Mouse (Mus musculus): ENCODE data around the gene Ssr3. TPM values are rescaled to one million over a fixed set of nuclear protein-coding genes. Genes with fewer than 3 reads are reported as not detected.

Gene Ssr3
- polyA plus RNA-seq, 1 experiment: 167 TPM

DNA sequence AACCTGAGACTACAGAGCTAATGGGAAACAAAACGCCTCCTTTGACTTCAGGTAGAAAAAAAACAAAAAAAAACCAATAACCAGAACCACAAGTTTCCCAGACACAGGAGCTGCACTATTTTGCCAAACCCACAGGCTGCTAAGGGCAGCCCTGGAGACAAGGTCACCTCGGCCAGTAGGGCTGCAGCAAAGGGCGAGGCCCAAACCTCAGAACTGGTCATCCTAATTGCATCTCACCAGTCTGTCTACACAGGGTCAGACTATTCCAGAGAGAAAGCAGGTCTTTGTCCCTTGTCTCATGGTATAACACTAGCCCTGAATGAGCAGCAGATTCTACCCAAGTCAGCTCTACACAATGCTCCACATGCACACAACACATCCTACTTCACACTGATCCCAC, 17.7 kb downstream of the Ssr3 start:
- DNase-seq (ENCODE audit: low read depth): no peak

DNA sequence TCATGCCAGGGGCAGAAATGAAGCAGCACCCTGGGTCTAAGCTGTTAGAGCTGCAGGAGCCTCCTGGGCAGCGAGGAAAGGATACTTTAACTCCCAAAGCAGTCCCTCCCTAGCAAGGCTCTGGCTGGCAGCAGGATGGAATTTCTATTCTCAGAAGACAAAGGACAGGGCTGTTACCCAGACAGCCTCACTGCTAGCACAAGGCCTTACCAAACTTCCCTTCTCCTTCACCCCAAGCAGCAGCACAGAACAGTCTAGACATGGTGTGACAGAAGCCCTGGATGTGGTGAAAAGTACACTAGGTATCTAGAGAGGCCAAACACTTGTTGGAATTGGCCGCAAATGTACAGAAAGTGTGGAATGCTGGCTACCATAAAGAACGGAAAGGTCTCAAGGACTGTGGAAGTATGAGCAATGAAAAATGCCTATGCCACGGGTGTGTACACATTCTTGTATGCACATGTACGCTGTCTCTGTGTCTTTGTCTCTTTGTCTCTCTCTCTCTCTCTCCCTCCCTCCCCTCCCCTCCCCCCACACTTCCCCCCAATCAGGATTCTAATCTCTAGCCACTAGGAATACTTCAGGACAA, 18.7 kb downstream of the Ssr3 start:
- DNase-seq (ENCODE audit: low read depth): no peak

DNA sequence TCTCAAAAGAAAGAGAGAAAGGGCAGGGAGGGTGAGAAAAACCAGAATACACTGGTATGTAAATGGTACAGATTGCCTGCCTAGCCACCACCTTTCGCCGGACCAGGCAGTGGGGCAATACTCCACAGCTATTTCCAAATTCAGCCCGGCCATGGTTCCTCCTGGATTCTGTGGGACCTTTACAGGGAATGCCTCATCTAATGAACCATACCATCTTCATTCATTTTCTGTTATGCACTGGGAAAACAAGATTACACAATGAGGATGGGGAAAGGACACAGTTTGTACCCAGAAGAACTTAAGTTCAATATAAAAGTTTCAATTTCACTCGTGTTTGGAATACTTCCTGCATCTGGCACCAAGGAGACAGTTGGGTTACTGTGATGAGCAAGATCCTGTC, 19.9 kb downstream of the Ssr3 start:
- DNase-seq (ENCODE audit: low read depth): no peak

DNA sequence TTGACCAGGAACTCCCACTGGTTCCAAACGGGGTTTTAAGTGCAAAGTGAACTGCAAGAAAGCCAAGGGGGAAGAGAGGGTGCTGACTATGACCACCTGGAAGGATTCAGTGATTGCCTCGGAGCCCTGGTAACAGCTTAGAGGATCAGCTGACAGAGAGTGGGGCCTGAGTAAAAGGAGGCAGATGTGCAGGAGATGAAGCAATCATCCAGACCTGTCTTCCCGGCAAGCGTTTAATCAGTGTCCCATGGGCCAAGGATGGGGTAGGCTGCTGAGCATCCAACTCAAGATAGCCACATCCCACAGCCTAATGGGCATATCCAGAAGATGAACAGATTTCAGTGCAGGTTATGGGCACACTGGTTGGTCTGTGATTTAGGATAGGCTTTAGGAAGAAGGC, 24.5 kb downstream of the Ssr3 start:
- DNase-seq (ENCODE audit: low read depth): no peak

DNA sequence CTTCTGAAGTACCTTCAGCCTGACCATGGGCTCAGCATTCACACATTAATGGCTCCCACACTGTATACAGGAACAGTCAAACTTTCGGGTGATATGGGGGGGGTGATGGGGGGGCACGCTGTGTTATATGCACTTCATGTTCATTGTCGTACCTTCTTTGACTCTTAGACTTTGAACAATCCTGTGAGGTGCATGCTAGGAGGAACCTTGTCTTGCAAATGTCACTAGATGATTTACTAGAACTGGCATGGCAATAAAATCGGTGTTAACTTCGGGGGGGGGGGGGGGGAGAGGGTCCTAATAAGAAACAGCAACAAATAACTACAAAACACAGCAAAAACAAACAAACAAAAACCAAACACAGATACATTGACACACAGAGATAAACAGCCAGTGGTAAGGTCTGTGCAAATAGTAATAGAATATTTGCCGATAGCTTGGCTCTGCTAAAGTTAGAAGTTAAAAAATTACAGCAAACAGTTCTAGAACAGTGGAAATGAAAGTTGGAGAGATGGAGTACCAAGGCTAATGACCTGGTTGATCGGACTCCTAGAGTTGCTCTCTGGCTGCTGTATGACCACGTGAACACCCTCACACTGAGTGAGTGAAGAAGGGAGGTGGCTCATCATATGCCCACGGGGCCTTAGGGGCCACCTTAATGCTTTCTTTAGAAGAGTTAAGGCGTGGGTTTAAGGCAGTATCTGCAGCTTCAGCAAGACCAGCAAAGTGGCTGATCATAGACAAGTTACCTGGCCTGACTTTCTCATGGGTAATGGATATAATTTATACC, 26.3 kb downstream of the Ssr3 start:
- no peak for DNase-seq (ENCODE audit: low read depth)

DNA sequence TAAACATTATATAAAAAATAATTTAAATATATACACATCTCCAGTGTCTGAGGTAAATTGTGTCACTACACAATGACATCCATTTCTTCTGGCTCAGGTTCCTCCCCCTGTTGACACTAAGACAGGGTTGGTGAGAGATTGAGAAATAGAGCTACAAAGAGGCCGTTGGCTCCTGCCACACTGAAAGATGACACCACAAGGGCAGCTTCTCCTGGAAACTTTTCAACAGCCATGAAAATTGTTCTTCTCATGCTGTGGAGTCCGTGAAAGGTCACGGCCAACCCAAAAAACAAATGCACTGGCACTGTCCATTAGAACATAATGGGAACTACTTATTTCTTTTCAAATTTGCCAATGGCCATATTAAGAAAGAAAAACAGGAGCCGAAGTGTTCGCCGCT, 27.2 kb downstream of the Ssr3 start:
- DNase-seq (ENCODE audit: low read depth): no peak

DNA sequence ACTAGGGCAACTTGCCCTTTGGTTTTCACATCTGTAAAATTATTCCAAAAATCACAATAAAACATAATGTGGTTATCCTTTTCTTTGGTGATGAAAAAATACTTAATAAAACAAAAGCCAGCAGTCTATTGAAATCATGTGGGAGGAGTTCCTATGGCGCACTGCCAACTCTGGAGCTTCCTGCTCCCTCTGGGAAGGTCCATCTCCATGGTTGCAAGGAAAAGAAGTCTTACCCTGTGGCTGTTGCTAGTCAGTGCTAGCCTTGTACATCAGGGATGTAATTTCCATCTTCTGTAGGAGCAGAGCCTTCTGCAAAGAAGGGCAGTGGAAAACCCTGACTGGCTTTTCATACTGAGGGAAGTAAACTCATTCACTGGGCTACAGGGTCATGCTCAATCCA, 29.0 kb downstream of the Ssr3 start:
- no peak for DNase-seq (ENCODE audit: low read depth)

DNA sequence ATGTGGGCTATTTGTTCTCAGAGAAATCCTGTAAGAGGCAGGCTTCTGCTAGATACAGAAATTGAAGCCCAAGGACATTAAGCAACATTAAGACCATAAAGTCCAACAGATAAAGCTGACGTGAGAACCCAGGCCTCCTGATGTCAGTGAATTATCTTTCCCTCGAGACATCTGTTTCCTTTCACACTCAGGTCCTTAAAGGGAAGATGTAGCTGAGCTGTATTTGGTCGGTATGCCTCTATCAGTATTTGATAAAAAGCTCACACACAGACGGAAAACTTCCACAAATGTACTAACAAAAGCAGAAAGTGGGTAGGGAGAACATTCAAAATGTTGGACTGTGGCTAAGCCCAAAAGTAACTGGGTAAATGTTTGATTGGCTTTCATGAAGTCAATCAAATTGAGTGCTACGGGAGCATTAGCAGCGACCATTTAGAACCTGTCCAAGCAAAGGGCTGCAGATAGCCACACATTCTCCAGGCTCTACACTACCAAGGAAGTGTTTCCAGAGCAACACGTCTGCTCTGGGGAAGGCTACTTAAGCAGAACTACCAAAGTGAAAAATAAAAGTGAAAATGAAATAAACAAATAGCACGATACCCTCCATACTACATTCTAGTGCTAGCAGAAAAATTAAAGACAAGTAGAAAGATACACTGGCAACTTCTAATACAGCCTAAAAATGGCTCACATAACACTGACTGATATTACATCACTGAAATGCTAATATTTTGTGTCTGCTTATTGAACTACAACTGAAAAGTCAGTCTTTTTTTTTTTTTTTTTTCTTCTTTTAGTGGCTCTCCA, 32.1 kb downstream of the Ssr3 start:
- DNase-seq (ENCODE audit: low read depth): no peak

DNA sequence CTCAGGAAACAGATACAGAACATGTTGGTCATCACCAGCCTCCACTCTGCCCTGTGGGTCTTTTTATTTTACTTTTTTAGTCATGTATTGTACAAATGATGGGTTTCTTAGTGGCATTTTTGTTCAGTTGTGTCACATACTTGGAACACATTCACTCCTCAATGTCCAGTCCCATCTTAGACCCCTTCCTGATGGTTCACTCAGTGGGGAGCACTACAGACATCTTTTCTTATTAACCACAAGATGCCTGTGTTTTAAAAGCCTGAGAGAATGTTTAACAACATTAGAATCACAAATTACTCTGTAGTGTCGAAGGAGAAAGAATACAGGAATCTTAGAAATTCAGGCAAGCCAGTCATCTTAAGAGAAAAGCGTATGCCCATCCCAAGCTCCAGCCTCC, 33.6 kb downstream of the Ssr3 start:
- DNase-seq (ENCODE audit: low read depth): no peak

DNA sequence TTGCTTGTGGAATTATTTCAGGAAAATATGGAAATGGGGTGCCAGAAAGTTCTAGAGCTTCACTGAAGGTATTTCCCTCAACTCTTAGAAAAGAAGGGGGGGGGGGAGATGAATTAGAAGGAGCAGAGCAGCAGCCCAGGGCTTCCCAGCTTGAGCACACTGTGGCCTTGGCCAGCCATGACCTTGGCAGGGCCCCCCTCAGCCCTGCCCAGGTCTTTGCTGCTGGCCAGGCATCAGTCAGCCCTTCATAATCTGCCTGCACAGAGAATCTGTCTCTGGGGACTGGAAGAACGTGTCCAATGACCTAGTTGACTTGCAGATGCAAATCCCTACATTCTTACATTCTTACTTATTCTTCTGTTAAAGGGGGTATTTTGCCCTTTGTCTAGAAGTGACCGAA, 34.1 kb downstream of the Ssr3 start:
- no peak for DNase-seq (ENCODE audit: low read depth)

DNA sequence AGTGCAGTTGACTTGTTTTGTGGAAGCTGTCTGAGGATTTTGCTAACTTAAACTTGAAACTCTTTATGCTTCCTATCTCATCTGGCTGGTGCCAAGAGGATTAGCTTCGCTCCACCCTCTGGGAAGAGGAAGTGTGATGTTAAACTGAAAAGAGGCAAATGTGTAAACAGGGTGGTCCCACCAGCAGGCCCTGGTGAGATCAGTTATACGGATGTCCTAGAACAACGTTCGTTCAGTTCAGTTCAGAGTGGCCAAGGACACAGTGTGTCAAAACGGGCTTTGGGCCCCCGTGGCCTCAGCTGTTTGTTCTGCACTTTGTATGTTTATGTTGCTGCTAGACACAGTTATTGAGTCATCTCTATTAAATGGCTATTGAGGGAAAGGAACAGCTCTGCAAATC, 36.9 kb downstream of the Ssr3 start:
- no peak for DNase-seq (ENCODE audit: low read depth)

DNA sequence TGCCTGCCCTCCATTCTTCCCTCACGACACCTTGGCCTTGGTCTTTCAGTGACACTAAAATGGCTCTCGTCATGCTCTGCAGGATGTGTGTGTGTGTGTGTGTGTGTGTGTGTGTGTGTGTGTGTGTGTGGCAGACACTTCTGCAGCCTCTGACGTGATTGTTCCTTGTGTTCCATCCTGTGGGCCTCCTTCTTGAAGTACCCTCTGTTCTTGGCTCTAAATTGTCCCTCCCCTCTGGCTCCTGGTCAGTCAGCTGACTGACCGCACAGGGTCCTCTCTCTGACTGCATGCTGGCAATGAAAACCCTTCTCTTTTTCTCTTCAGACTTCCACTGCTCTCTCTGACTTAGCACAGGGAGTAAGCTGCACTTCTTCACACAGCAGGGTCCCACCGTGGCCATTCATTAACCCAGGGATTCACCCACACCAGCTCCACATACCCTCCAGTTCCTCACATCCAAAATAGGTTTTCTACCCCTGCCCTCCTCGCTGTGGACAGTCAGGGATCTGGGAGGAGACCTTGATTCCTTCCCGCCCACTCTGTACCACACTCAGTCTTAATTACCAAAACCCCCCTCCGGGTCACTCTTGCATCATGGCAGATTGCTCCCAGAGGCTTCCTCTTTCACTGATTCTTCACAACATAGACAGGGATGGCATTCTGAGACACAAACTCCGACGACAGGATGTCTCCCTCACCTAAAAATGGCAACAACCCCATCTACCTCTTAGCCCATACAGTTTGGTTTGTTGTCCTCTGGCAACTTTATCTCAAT, 39.0 kb downstream of the Ssr3 start:
- DNase-seq (ENCODE audit: low read depth): no peak

DNA sequence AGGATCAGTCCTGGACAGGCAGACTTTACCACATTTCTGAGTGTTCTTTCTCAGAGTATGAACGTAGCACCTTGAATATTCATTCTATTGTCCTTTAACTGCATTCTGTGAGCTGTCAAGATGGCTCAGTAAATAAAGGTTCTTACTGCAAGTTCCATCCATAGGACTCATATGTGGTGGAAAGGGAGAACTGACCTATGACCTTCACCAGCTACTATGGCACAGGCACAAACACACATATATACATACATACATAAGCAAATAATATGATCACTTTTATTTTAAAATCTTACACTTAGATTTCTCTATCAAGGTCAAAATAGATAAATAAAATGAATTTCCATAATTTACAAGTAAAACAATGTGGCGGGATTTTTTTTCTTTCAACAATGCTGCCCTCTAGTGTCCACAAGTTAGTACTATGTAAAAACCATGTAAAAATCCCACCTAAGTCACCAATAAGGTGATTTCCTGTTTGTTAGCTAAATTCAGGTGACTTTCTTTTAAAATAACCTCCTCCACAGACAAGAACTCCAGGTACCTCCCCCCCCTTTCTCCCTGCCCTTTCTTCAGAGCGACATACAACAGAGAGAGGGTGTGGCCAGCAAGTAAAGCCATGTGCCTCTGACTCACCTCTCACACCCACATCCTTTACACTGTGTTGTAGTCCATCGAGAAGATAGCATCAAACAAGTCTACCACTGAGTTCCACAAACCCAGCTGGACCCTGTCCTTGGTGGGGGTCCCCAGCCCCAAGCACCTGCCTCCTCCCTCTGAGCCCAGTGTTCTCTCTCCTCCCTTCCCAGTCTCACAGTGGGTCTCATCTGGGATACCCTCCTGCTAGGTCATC, 39.9 kb downstream of the Ssr3 start:
- DNase-seq (ENCODE audit: low read depth): no peak

DNA sequence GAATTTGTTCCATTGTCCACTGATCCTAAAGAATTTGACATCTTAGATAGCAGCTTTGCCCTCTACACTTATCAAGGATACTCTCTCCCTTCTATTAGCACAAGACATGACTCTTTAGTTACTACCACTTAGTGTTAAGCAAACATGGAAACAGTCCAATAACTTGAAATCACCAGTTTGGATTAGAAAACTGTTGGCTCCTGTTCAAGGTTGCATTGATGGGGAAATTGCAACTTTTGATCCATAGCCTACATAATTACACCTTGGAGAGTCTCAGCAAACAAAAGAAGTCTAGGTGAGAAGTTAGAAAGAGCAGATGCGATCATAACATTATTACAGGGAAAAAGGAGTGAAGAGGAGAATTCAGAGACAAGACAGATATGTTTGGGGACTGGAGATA, 46.2 kb downstream of the Ssr3 start:
- DNase-seq (ENCODE audit: low read depth): no peak

DNA sequence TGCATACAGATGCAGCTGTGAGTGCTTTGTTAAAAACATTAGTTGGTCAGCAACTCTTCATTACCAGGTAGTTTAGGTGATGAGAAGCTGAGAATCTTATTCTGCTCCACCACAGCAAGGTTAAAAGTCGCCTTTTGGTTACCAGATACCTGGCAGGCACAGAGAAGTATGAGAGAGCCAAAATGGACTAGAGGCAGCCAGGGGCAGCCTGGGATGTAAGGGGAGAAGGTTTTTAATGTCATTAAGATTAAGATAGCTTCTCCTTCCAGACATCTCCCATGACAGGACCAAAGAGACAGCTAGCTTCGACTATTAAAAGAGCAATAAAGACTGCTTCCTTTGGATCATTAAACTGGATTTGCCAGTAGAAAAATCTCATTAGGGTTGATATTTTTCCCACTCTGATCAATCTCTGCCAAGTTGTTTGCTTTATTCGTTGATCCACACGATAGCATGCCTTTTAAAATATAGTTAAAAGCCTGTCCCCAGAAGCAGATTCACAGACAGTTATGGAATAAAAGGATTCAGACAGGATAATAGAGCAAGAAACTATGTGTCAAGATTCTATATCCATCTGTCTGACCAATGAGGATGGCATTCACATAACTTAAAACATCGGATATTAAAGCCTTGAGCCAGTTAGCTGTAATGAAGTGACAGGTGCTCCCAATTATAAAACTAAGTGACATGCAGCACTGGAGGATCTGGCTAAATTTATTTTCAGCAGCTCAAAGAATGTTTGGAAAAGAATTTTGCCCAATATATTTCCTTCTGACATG, 52.1 kb downstream of the Ssr3 start:
- DNase-seq (ENCODE audit: low read depth): no peak

DNA sequence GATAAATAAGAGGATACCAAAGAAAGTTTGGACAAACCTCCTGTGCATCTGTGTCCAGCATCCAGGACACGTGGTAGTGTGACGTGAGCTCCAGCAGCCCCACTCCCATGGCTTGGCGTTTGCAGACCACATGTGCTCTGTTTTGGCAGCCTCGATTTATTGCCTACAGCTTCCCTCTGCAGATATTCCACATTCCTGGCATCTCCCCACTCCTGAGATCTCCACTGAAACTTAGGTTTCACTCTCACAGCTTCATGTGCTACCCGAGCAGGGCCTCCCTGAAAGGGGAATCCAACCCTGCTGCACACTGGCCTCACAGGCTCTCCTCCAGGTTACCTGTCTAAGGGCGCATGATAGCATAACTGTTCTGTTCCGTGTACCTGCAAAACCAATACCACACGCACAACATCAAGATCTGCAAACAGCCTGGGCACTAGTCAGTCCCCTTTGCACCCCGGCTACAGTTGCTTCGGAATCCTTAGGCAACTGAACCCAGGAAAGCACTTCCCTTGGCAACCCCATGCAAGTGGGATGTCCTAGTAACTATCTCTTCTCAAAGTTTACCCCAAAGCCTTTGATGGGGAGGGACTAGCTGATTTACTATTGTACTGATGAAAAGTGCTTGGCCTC, 54.5 kb downstream of the Ssr3 start:
- no peak for DNase-seq (ENCODE audit: low read depth)
